Mouse (Mus musculus) thymus, adult 2 months (tissue): ENCODE results near the gene Olfr619.

ENCODE experiments used
- CTCF ChIP-seq: fragments of 200-500 bp; IDR thresholded peaks from 2 replicates; pipeline ENCODE4 v1.5.1; 2012; ENCODE audit warnings: mild to moderate bottlenecking, control low read depth, low read length, moderate library complexity, borderline replicate concordance; ENCODE audit not compliant: control insufficient read depth, poor library complexity, insufficient read depth; ENCODE audit errors: extremely low read depth
- POLR2A ChIP-seq: fragments of 200-500 bp; IDR thresholded peaks from 2 replicates; pipeline ENCODE4 v1.6.1; 2012; ENCODE audit warnings: mild to moderate bottlenecking, low read length, control low read depth, moderate library complexity; ENCODE audit not compliant: control insufficient read depth, poor library complexity, insufficient read depth; ENCODE audit errors: extremely low read depth

GRCm38 (mm10) chr7:103589803-103590202, 10.6 kb upstream of the Olfr619 start, which contains the start of gene Olfr618:
- TF ChIP-seq POLR2A (no peak), CTCF (no peak)
